Mouse (Mus musculus): ENCODE data around the gene Eef1g.

DNA sequence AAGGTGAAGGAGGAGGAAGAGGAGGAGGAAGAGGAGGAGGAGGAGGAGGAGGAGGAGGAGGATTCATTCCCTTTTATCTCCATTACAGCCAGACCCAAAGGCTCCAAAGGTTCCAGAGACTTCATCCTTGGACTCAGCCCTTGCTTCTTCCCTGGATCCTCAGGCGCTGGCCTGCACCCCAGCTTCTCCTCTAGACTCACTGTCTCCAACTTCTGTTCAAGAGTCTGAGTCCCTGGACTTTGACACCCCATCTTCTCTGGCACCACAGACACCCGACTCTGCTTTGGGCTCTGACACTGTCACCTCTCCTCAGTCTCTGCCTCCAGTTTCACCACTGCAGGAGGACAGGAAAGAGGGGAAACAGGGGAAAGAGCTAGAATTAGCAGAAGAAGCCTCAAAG lies 4.6 kb upstream of the Eef1g start:
- TF ChIP-seq POLR2A (IDR thresholded peaks at IDR 0.05; ENCODE audit: insufficient read length, low read depth) (no peak), TCF12 (IDR thresholded peaks at IDR 0.05; ENCODE audit: insufficient read depth, poor library complexity, severe bottlenecking) (no peak), MYOG (IDR thresholded peaks at IDR 0.05; ENCODE audit: control insufficient read depth in 1 of 3, insufficient read depth in 1 of 3, insufficient read length in 2 of 3, low read depth in 2 of 3) (no peak), MYOD1 (IDR thresholded peaks at IDR 0.05; ENCODE audit: control insufficient read depth in 1 of 3, insufficient read length in 2 of 3, low read depth in 2 of 3) (no peak), USF1 (IDR thresholded peaks at IDR 0.05; ENCODE audit: low read depth) (no peak), CEBPB (IDR thresholded peaks at IDR 0.05; ENCODE audit: insufficient read depth, poor library complexity, severe bottlenecking) (no peak), REST (IDR thresholded peaks at IDR 0.05; ENCODE audit: insufficient read depth, insufficient read length) (no peak), E2F4 (IDR thresholded peaks at IDR 0.05; ENCODE audit: insufficient read depth) (no peak), MAX (IDR thresholded peaks at IDR 0.05; ENCODE audit: low read depth) (no peak), SRF (IDR thresholded peaks at IDR 0.05; ENCODE audit: control insufficient read depth, insufficient read length, low read depth) (no peak)

Data from myocyte (in vitro differentiated cells).